In genomic region chr6:71227157-71227770, GRCm38 (mm10) we compare ENCODE assay signal across 13 mouse cellular contexts. TPM values are rescaled to one million over a fixed set of nuclear protein-coding genes. Genes with fewer than 3 reads are reported as not detected.
DNase-seq lines count a peak whose midpoint lies in the region; ATAC-seq and TF ChIP-seq lines count a peak whose summit lies in the region.
"Had no signal": no experiment of that assay in that cellular context is flagged by ENCODE, and none has a peak within 500 bp of the region (broad histone marks: within the 10 kb centered on the region; RNA-seq: fewer than 3 reads in every experiment).

No protein-coding gene starts in this region.

- no peaks in the 10 kb centered on the region for H3K27me3 ChIP-seq in embryonic facial prominence, embryonic 14.5 days (replicated peaks; ENCODE audit: control insufficient read depth, insufficient read depth, low read length)
- no peaks in the 10 kb centered on the region for H3K27me3 ChIP-seq in kidney, postnatal 0 days (ENCODE audit: insufficient read depth, low read length)
- H3K27me3 ChIP-seq: neural tube, embryonic 13.5 days had no signal

- no peaks in the 10 kb centered on the region for H3K9me3 ChIP-seq in embryonic facial prominence, embryonic 14.5 days (ENCODE audit: control insufficient read depth, low read length)
- no peaks in the 10 kb centered on the region for H3K9me3 ChIP-seq in kidney, postnatal 0 days (replicated peaks; ENCODE audit: low read length)
- H3K9me3 ChIP-seq: neural tube, embryonic 13.5 days had no signal

- H3K9ac ChIP-seq in embryonic facial prominence, embryonic 14.5 days (ENCODE audit: low read depth, low read length), result no peak overlapping the region
- no peak overlapping the region for H3K9ac ChIP-seq in kidney, postnatal 0 days (ENCODE audit: low read depth, low read length)
- H3K9ac ChIP-seq: neural tube, embryonic 13.5 days had no signal

- no peaks in the 10 kb centered on the region for H3K36me3 ChIP-seq in embryonic facial prominence, embryonic 14.5 days (ENCODE audit: control insufficient read depth, insufficient read depth, low read length)
- no peaks in the 10 kb centered on the region for H3K36me3 ChIP-seq in kidney, postnatal 0 days (ENCODE audit: insufficient read depth, low read length)
- H3K36me3 ChIP-seq: neural tube, embryonic 13.5 days had no signal

- WGBS in embryonic facial prominence, embryonic 14.5 days, result 8% methylated on average over 7 of the region's 7 CpGs
- WGBS in kidney, postnatal 0 days, result 13% methylated on average over 7 of the region's 7 CpGs

- H3K4me3 ChIP-seq in embryonic facial prominence, embryonic 14.5 days (ENCODE audit: low read depth, low read length), result no peak overlapping the region
- H3K4me3 ChIP-seq in kidney, postnatal 0 days (replicated peaks; ENCODE audit: low read depth, low read length), result no peak overlapping the region
- H3K4me3 ChIP-seq: erythroblast, embryonic 14.5 days; neural tube, embryonic 13.5 days had no signal

- H3K4me1 ChIP-seq in embryonic facial prominence, embryonic 14.5 days (ENCODE audit: control insufficient read depth, insufficient read depth, low read length), result peaks cover 3% of the 10 kb centered on the region; the same call in 1 of the 2 replicates
- H3K4me1 ChIP-seq in kidney, postnatal 0 days (replicated peaks; ENCODE audit: insufficient read depth, low read length), result no peaks in the 10 kb centered on the region

- ATAC-seq in embryonic facial prominence, embryonic 14.5 days (ENCODE audit: low read depth), result peak; percentile 80
- peak; percentile 29; the same call in 1 of the 2 replicates for ATAC-seq in kidney, postnatal 0 days (replicated peaks; ENCODE audit: low FRiP score, low read depth)
- ATAC-seq: CD4-positive, CD25-positive, alpha-beta regulatory T cell, adult 4 months had no signal

- peak; percentile 13 for DNase-seq in heart, adult 8-10 months (ENCODE audit: low spot score)
- no peak for DNase-seq in heart, postnatal 25 days (ENCODE audit: low spot score)
- peak; percentile 86 for DNase-seq in ES-CJ7 (ENCODE audit: low read depth, low spot score)
- DNase-seq in embryonic facial prominence, embryonic 14.5 days (ENCODE audit: low spot score), result peak; percentile 75
- peak; percentile 36 for DNase-seq in kidney, postnatal 0 days (ENCODE audit: low spot score)
- no peak for DNase-seq in urinary bladder, postnatal 25 days (ENCODE audit: low spot score)
- no peak for DNase-seq in left cerebral cortex, postnatal 4 days
- no peak for DNase-seq in cerebellum, postnatal 10 days
- DNase-seq: adrenal gland, adult 8-10 months; liver had no signal

- H3K4me2 ChIP-seq in embryonic facial prominence, embryonic 14.5 days (ENCODE audit: low read depth, low read length), result no peak overlapping the region
- H3K4me2 ChIP-seq in kidney, postnatal 0 days (ENCODE audit: low read length), result no peak overlapping the region
- H3K4me2 ChIP-seq: neural tube, embryonic 13.5 days had no signal

- intact Hi-C loops in heart, postnatal 25 days (cut with DNase I), result no loop called here
- intact Hi-C loops in left cerebral cortex, postnatal 4 days (cut with DNase I), result no loop called here

- TF ChIP-seq CTCF in kidney, postnatal 0 days (IDR thresholded peaks at IDR 0.05; ENCODE audit: low read depth), result no peak

- H3K27ac ChIP-seq in embryonic facial prominence, embryonic 14.5 days (replicated peaks; ENCODE audit: low read depth, low read length), result no peak overlapping the region
- H3K27ac ChIP-seq in kidney, postnatal 0 days, result 0 out of 2 replicates have a peak overlapping the region, but pooled peaks have one; percentile 8
- H3K27ac ChIP-seq: neural tube, embryonic 13.5 days had no signal

RNA-seq across cellular contexts. Expression of gene Fabp1, which starts 27.6 kb away (rescaled TPM):
- not detected for total RNA-seq in heart, adult 8-10 months (2022)
- not detected for total RNA-seq in heart, postnatal 25 days (2021)
- not detected in 2 replicates for polyA plus RNA-seq in embryonic facial prominence, embryonic 14.5 days (2014; fragmentation: Nextera tagmentation; extraction: Ambion mirVana)
- 2.4 and 2.9 TPM in 2 replicates for polyA plus RNA-seq in kidney, postnatal 0 days (2015; fragmentation: Nextera tagmentation; extraction: Ambion mirVana)
- not detected for total RNA-seq in left cerebral cortex, postnatal 4 days (2021)
- polyA plus RNA-seq: CD4-positive, CD25-positive, alpha-beta regulatory T cell, adult 4 months had no signal

RNA-seq across cellular contexts. Expression of gene Krcc1, which starts 44.2 kb away (rescaled TPM):
- 10 to 100 TPM; 49.5 to 61.3 (median 54.1) TPM for total RNA-seq in heart, adult 8-10 months (2022)
- total RNA-seq in heart, postnatal 25 days (2021), result 10 to 100 TPM; 54.6 to 54.9 TPM
- 47.4 and 47.5 TPM in 2 replicates for polyA plus RNA-seq in embryonic facial prominence, embryonic 14.5 days (2014; fragmentation: Nextera tagmentation; extraction: Ambion mirVana)
- 90.7 and 93.1 TPM in 2 replicates for polyA plus RNA-seq in kidney, postnatal 0 days (2015; fragmentation: Nextera tagmentation; extraction: Ambion mirVana)
- total RNA-seq in left cerebral cortex, postnatal 4 days (2021), result 10 to 100 TPM; 11.0 to 12.2 TPM

Comparison
In these comparisons a context has a peak if more than half of its experiments do, and no peak if none do; other contexts are left out.
1. DNase-seq: peak in heart, adult 8-10 months (single experiment), ES-CJ7 (single experiment), embryonic facial prominence, embryonic 14.5 days (single experiment) and kidney, postnatal 0 days (single experiment); none in heart, postnatal 25 days (single experiment), urinary bladder, postnatal 25 days (single experiment), left cerebral cortex, postnatal 4 days (single experiment) and cerebellum, postnatal 10 days (0 of 2).